In the genomic region with DNA sequence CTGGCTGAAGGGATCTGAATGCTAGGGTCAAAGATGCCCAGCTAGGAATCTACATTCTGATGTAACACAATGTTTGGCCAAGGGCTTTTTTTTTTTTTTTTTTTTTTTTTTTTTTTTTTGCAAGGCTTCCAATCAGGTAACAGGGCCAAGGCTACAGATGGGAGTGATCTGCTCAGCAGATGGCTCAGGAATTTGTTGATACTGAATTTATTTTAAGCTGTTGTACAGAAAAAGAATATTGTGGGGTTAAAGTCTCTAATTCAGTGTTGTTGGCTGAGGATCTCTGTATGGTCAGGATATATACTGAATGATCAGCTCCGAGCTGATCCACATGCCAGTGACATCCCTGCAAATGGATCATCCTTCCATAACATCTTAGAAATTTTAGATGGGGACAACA, we compare ENCODE assay signal across 1 mouse cellular context.
TF ChIP-seq lines count a peak whose summit lies in the region.

No protein-coding gene starts in this region.

TF ChIP-seq in CH12.LX, 34 proteins besides CTCF, POLR2A, EP300 and RAD21:
- TF ChIP-seq ZNF384 (IDR thresholded peaks at IDR 0.05; ENCODE audit: low read depth, low read length) (peak; percentile 74), KAT2A (IDR thresholded peaks at IDR 0.05; ENCODE audit: insufficient replicate concordance, low read length) (no peak)
